Mouse (Mus musculus): ENCODE results near the gene Mpi. TPM values are rescaled to one million over a fixed set of nuclear protein-coding genes. Genes with fewer than 3 reads are reported as not detected.

Gene Mpi
- polyA plus RNA-seq, 1 experiment: 22.5 TPM

GRCm38 (mm10) chr9:57522861-57523246 is 29.7 kb downstream of the Mpi start:
- no peak for DNase-seq (ENCODE audit: low spot score)

- no peak for DNase-seq (ENCODE audit: low spot score)
These were observed 30.3 kb downstream of the Mpi start for GRCm38 (mm10) chr9:57522114-57522860.

- DNase-seq (ENCODE audit: low spot score): peak; percentile 91
These were observed 31.3 kb downstream of the Mpi start, which contains the start of gene Cox5a for GRCm38 (mm10) chr9:57521056-57521911. Gene Cox5a (plus strand): TSS chr9:57521274.

- DNase-seq (ENCODE audit: low spot score): no peak
These were observed 32.0 kb downstream of the Mpi start for GRCm38 (mm10) chr9:57520375-57521055.

- DNase-seq (ENCODE audit: low spot score): no peak
These were observed 35.5 kb downstream of the Mpi start for GRCm38 (mm10) chr9:57517113-57517512.

GRCm38 (mm10) chr9:57510577-57510976 is 42.0 kb downstream of the Mpi start:
- no peak for DNase-seq (ENCODE audit: low spot score)

- no peak for DNase-seq (ENCODE audit: low spot score)
These were observed 46.9 kb downstream of the Mpi start for GRCm38 (mm10) chr9:57505700-57506099.

- DNase-seq (ENCODE audit: low spot score): no peak
These were observed 47.7 kb downstream of the Mpi start for GRCm38 (mm10) chr9:57504891-57505290.

GRCm38 (mm10) chr9:57504381-57504700 is 48.2 kb downstream of the Mpi start:
- DNase-seq (ENCODE audit: low spot score): peak; percentile 55

GRCm38 (mm10) chr9:57503622-57504380 is 48.8 kb downstream of the Mpi start, which contains the start of gene Rpp25:
Gene Rpp25 (plus strand): TSS chr9:57504026.
- DNase-seq (ENCODE audit: low spot score): peak; percentile 39

GRCm38 (mm10) chr9:57502911-57503621 is 49.5 kb downstream of the Mpi start:
- no peak for DNase-seq (ENCODE audit: low spot score)

- DNase-seq (ENCODE audit: low spot score): no peak
These were observed 50.7 kb downstream of the Mpi start for GRCm38 (mm10) chr9:57501861-57502260.

- DNase-seq (ENCODE audit: low spot score): no peak
These were observed 51.1 kb downstream of the Mpi start for GRCm38 (mm10) chr9:57501452-57501851.

GRCm38 (mm10) chr9:57498536-57498935 is 54.0 kb downstream of the Mpi start:
- no peak for DNase-seq (ENCODE audit: low spot score)

- no peak for DNase-seq (ENCODE audit: low spot score)
These were observed 55.3 kb downstream of the Mpi start for GRCm38 (mm10) chr9:57497236-57497635.

GRCm38 (mm10) chr9:57494970-57495369 is 57.6 kb downstream of the Mpi start:
- DNase-seq (ENCODE audit: low spot score): no peak

Other genes starting within 250 kb of the Mpi start
- 47.1 and 75.2 TPM in 2 replicates for gene Ppcdc, start 112.6 kb downstream of the Mpi start, polyA plus RNA-seq (2012; rRNA removed)
- gene Scamp5, start 84.7 kb downstream of the Mpi start, polyA plus RNA-seq (2012; rRNA removed): 123 and 150 TPM in 2 replicates
- gene Rpp25, start 48.7 kb downstream of the Mpi start, polyA plus RNA-seq (2012; rRNA removed): 1.7 and 2.8 TPM in 2 replicates
- 223 and 254 TPM in 2 replicates for gene Cox5a, start 31.5 kb downstream of the Mpi start, polyA plus RNA-seq (2012; rRNA removed)
- 14.9 and 17.5 TPM in 2 replicates for gene Fam219b, start 15.2 kb downstream of the Mpi start, polyA plus RNA-seq (2012; rRNA removed)
- 60.9 and 62.9 TPM in 2 replicates for gene Scamp2, start 8.2 kb upstream of the Mpi start, polyA plus RNA-seq (2012; rRNA removed)
- gene Ulk3, start 36.7 kb upstream of the Mpi start, polyA plus RNA-seq (2012; rRNA removed): 32.4 and 38.8 TPM in 2 replicates
- gene Cplx3, start 53.5 kb upstream of the Mpi start, polyA plus RNA-seq (2012; rRNA removed): not detected in 2 replicates
- gene Lman1l, start 68.0 kb upstream of the Mpi start, polyA plus RNA-seq (2012; rRNA removed): 0.03 and 0.07 TPM in 2 replicates
- 54.8 and 69.3 TPM in 2 replicates for gene Csk, start 100.9 kb upstream of the Mpi start, polyA plus RNA-seq (2012; rRNA removed)
- gene Cyp1a2, start 130.9 kb upstream of the Mpi start, polyA plus RNA-seq (2012; rRNA removed): not detected in 2 replicates
- gene Cyp1a1, start 135.2 kb upstream of the Mpi start, polyA plus RNA-seq (2012; rRNA removed): 16.2 and 21.1 TPM in 2 replicates
- 12.3 and 13.8 TPM in 2 replicates for gene Edc3, start 155.8 kb upstream of the Mpi start, polyA plus RNA-seq (2012; rRNA removed)
- 90.8 and 111 TPM in 2 replicates for gene Clk3, start 213.1 kb upstream of the Mpi start, polyA plus RNA-seq (2012; rRNA removed)